Mouse (Mus musculus): ENCODE measurements around the gene Lrrc10b. TPM values are rescaled to one million over a fixed set of nuclear protein-coding genes. Genes with fewer than 3 reads are reported as not detected.

The Lrrc10b gene
- polyA plus RNA-seq, 1 experiment from 2014 or later: 2.8 TPM

DNA sequence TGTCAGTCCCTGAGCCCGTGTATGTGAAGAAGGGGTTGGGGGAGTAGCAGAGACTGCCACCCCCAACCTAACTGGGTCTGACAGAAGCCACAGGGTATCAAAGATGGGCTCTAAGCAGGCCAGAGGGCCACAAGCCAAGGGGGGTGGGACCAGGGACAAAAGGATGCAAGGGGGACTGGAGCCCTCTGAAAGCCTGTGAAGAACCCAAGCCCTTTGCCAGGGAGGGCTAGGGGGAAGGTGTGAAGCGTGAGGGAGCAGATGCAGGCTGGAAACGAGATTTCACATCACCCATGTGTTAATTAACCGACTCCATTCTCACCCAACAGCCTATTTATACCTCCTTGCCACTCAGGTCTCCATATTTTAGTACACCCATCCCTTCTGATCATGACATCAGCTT lies 25.4 kb downstream of the Lrrc10b start:
- no peaks in the 10 kb centered on the region for H3K9me3 ChIP-seq (ENCODE audit: control insufficient read depth, low read length)
- ATAC-seq (ENCODE audit: low FRiP score, low TSS enrichment): no peak
- H3K27ac ChIP-seq (replicated peaks): no peak overlapping the region
- no peak overlapping the region for H3K4me3 ChIP-seq (ENCODE audit: low read depth, low read length)
- H3K27me3 ChIP-seq (ENCODE audit: control insufficient read depth, insufficient read depth, low read length): no peaks in the 10 kb centered on the region
- TF ChIP-seq EP300 (optimal IDR thresholded peaks at IDR 0.05) (no peak), CTCF (IDR thresholded peaks at IDR 0.05; ENCODE audit: low read depth) (no peak)
- WGBS: 57% methylated on average over 4 of the region's 4 CpGs
- no peak for DNase-seq (ENCODE audit: low spot score)
- 0 out of 2 replicates have a peak, but pooled peaks cover 4% of the 10 kb centered on the region for H3K4me1 ChIP-seq (replicated peaks; ENCODE audit: control insufficient read depth, insufficient read depth)
- H3K36me3 ChIP-seq (ENCODE audit: control insufficient read depth, insufficient read depth, low read length): no peaks in the 10 kb centered on the region
- H3K9ac ChIP-seq (ENCODE audit: low read length): no peak overlapping the region
- H3K4me2 ChIP-seq (replicated peaks; ENCODE audit: low read depth): no peak overlapping the region

DNA sequence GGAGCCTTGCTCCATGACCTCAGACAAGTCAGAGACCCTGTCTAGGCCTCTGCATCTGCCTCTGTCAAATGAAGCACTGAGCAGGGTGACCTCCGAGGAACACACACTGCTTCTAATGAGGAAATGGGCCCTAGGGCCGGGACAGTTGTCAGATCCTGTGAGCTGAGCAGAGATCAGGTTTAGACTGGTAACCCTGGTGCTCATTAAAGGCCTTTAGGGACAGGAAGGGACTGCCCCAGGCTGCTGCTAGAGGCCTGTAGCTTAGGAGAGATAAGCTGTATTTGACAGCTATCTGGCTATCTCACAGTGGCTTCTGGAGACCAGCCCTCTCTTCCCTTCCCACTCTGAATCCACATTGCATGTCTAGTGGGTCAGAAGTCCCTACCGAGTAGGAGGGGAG lies 25.9 kb downstream of the Lrrc10b start:
- H3K4me3 ChIP-seq (ENCODE audit: low read depth, low read length): no peak overlapping the region
- 0 out of 2 replicates have a peak, but pooled peaks cover 4% of the 10 kb centered on the region for H3K4me1 ChIP-seq (replicated peaks; ENCODE audit: control insufficient read depth, insufficient read depth)
- no peaks in the 10 kb centered on the region for H3K27me3 ChIP-seq (ENCODE audit: control insufficient read depth, insufficient read depth, low read length)
- H3K9me3 ChIP-seq (ENCODE audit: control insufficient read depth, low read length): no peaks in the 10 kb centered on the region
- no peak for ATAC-seq (ENCODE audit: low FRiP score, low TSS enrichment)
- no peak overlapping the region for H3K9ac ChIP-seq (ENCODE audit: low read length)
- TF ChIP-seq EP300 (optimal IDR thresholded peaks at IDR 0.05) (no peak), CTCF (IDR thresholded peaks at IDR 0.05; ENCODE audit: low read depth) (no peak)
- no peak for DNase-seq (ENCODE audit: low spot score)
- no peak overlapping the region for H3K27ac ChIP-seq (replicated peaks)
- 39% methylated on average over 3 of the region's 3 CpGs for WGBS
- no peaks in the 10 kb centered on the region for H3K36me3 ChIP-seq (ENCODE audit: control insufficient read depth, insufficient read depth, low read length)
- no peak overlapping the region for H3K4me2 ChIP-seq (replicated peaks; ENCODE audit: low read depth)

DNA sequence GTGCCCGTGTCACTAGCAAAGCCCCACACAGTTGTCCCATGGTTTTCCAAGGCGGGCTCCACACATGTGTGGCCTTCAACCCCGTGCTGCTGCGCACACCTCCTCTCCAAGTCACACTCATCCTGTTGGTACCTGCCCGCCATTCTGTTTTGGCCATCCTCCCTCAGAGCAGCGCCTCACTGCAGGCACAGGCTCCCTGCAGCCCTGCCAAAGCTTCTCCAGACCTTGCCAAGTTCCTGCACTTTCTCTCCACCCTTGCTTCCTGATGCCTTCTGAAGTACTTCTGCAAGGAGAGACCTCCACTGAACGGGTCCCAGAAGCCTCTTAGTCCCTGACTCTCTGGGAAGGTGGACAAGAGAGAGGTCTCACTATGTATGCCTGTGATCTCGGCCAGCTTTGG lies 27.9 kb downstream of the Lrrc10b start:
- WGBS: 69% methylated on average over 8 of the region's 8 CpGs
- DNase-seq (ENCODE audit: low spot score): no peak
- no peak for ATAC-seq (ENCODE audit: low FRiP score, low TSS enrichment)
- Histone ChIP-seq H3K4me3 (ENCODE audit: low read depth, low read length) (no peak overlapping the region), H3K27me3 (ENCODE audit: control insufficient read depth, insufficient read depth, low read length) (no peaks in the 10 kb centered on the region), H3K9ac (ENCODE audit: low read length) (no peak overlapping the region), H3K36me3 (ENCODE audit: control insufficient read depth, insufficient read depth, low read length) (no peaks in the 10 kb centered on the region), H3K27ac (replicated peaks) (no peak overlapping the region), H3K9me3 (ENCODE audit: control insufficient read depth, low read length) (no peaks in the 10 kb centered on the region), H3K4me1 (replicated peaks; ENCODE audit: control insufficient read depth, insufficient read depth) (0 out of 2 replicates have a peak, but pooled peaks cover 4% of the 10 kb centered on the region), H3K4me2 (replicated peaks; ENCODE audit: low read depth) (no peak overlapping the region)
- TF ChIP-seq CTCF (IDR thresholded peaks at IDR 0.05; ENCODE audit: low read depth): no peak
- no peak for TF ChIP-seq EP300 (optimal IDR thresholded peaks at IDR 0.05)

DNA sequence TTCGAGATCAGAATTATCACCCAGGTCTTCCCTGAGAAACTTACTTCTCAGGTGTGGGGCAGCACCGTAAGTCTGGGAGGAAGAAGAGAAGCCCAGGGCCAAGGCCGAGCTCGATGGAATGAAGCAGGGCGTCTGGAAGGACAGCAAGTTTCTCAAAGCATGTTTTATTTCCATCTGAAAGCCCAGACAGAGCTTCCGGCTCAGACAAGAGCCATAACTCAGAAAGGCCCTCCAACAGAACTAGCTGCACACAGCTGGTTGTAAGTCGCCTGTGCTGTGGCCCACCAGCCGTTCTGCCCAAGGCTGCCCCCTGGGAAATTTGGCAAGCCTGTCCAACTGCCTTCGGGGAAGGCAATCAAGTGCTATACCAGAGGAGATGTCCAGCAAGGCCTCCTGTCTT lies 29.8 kb downstream of the Lrrc10b start:
- no peak overlapping the region for H3K27ac ChIP-seq (replicated peaks)
- WGBS: 59% methylated on average over 9 of the region's 9 CpGs

DNA sequence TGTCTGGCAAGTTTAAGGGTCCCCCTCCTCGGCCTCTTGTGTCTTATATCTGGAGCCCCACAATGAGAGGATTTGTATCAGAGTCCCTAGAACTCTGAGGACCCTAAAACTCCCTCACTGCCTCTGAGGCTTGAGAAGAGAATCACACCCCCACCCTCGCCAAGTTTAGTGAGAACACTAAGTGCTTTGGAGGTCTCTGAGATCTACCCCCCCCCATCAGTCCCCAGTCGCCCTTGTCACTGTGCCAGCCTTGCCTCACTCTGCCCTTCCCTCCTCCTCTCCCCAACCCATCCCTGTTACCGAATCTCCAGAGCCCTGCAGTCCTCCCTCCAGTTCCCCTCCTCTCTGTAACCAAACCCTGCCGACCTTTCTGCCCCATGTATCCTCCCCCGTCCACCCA lies 30.5 kb downstream of the Lrrc10b start:
- Histone ChIP-seq H3K36me3 (ENCODE audit: control insufficient read depth, insufficient read depth, low read length) (no peaks in the 10 kb centered on the region), H3K9ac (ENCODE audit: low read length) (no peak overlapping the region), H3K4me3 (ENCODE audit: low read depth, low read length) (no peak overlapping the region), H3K9me3 (ENCODE audit: control insufficient read depth, low read length) (no peaks in the 10 kb centered on the region), H3K27me3 (ENCODE audit: control insufficient read depth, insufficient read depth, low read length) (no peaks in the 10 kb centered on the region), H3K27ac (replicated peaks) (no peak overlapping the region), H3K4me2 (replicated peaks; ENCODE audit: low read depth) (no peak overlapping the region), H3K4me1 (replicated peaks; ENCODE audit: control insufficient read depth, insufficient read depth) (0 out of 2 replicates have a peak, but pooled peaks cover 4% of the 10 kb centered on the region)
- no peak for TF ChIP-seq EP300 (optimal IDR thresholded peaks at IDR 0.05)
- TF ChIP-seq CTCF (IDR thresholded peaks at IDR 0.05; ENCODE audit: low read depth): no peak
- ATAC-seq (ENCODE audit: low FRiP score, low TSS enrichment) (no peak), DNase-seq (ENCODE audit: low spot score) (no peak)
- WGBS: 45% methylated on average over 6 of the region's 6 CpGs

More for the DNA sequence above, 29.8 kb downstream of the Lrrc10b start:
- Histone ChIP-seq H3K9ac (ENCODE audit: low read length) (no peak overlapping the region), H3K9me3 (ENCODE audit: control insufficient read depth, low read length) (no peaks in the 10 kb centered on the region), H3K27me3 (ENCODE audit: control insufficient read depth, insufficient read depth, low read length) (no peaks in the 10 kb centered on the region), H3K36me3 (ENCODE audit: control insufficient read depth, insufficient read depth, low read length) (no peaks in the 10 kb centered on the region), H3K4me2 (replicated peaks; ENCODE audit: low read depth) (no peak overlapping the region), H3K4me1 (replicated peaks; ENCODE audit: control insufficient read depth, insufficient read depth) (0 out of 2 replicates have a peak, but pooled peaks cover 4% of the 10 kb centered on the region), H3K4me3 (ENCODE audit: low read depth, low read length) (no peak overlapping the region)
- ATAC-seq (ENCODE audit: low FRiP score, low TSS enrichment) (no peak), DNase-seq (ENCODE audit: low spot score) (no peak)
- TF ChIP-seq EP300 (optimal IDR thresholded peaks at IDR 0.05): no peak
- TF ChIP-seq CTCF (IDR thresholded peaks at IDR 0.05; ENCODE audit: low read depth): no peak

DNA sequence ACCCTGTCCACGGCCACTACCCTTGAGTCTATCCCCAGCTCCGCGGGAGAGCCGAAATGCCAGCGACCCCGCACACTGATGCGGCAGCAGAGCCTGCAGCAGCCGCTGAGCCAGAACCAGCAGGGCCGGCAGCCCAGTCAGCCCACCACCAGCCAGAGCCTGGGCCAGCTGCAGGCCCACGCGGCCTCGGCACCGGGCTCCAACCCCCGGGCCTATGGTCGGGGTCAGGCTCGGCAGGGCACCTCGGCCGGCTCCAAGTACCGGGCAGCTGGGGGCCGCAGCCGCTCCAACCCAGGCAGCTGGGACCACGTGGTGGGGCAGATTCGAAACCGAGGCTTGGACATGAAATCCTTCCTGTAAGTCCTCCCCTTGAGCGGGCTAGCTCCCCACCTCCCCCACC lies 31.0 kb downstream of the Lrrc10b start:
- Histone ChIP-seq H3K4me3 (ENCODE audit: low read depth, low read length) (no peak overlapping the region), H3K9me3 (ENCODE audit: control insufficient read depth, low read length) (no peaks in the 10 kb centered on the region), H3K4me1 (replicated peaks; ENCODE audit: control insufficient read depth, insufficient read depth) (0 out of 2 replicates have a peak, but pooled peaks cover 4% of the 10 kb centered on the region), H3K4me2 (replicated peaks; ENCODE audit: low read depth) (no peak overlapping the region), H3K27me3 (ENCODE audit: control insufficient read depth, insufficient read depth, low read length) (no peaks in the 10 kb centered on the region), H3K9ac (ENCODE audit: low read length) (no peak overlapping the region), H3K36me3 (ENCODE audit: control insufficient read depth, insufficient read depth, low read length) (no peaks in the 10 kb centered on the region), H3K27ac (replicated peaks) (no peak overlapping the region)
- DNase-seq (ENCODE audit: low spot score) (no peak), ATAC-seq (ENCODE audit: low FRiP score, low TSS enrichment) (no peak)
- TF ChIP-seq EP300 (optimal IDR thresholded peaks at IDR 0.05): no peak
- no peak for TF ChIP-seq CTCF (IDR thresholded peaks at IDR 0.05; ENCODE audit: low read depth)
- WGBS: 57% methylated on average over 24 of the region's 25 CpGs
